Mouse (Mus musculus) c-Kit-positive CD71-positive TER-119-negative erythroid progenitor cells, embryonic 14.5 days (primary cell): ENCODE data around the gene Hoxa10.

Experiments
- DNase-seq: peaks from one replicate; pipeline ENCODE4 v3.0.0-alpha.2; 2013; ENCODE audit warnings: low read depth

The Hoxa10 gene

DNA sequence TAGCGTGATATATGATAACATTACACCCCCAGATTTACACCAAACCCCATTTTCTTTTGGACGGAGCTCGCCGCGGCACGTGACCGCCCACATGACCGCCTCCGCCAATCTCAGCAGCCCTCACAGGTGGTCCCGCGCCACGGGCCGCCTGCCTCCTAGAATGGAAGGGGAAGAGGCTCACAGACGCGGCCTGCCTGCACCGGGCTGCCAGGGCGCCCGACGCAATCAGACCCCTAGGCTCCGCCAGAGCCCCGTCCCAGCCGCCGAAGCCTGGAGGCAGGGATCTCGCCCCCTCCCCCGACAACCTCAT, 23.2 kb downstream of the Hoxa10 start:
- no peak for DNase-seq

- no peak for DNase-seq
These were observed 23.8 kb downstream of the Hoxa10 start for GRCm38 (mm10) chr6:52216691-52217458.

- no peak for DNase-seq
These were observed 24.7 kb downstream of the Hoxa10 start for GRCm38 (mm10) chr6:52215771-52216535.

DNA sequence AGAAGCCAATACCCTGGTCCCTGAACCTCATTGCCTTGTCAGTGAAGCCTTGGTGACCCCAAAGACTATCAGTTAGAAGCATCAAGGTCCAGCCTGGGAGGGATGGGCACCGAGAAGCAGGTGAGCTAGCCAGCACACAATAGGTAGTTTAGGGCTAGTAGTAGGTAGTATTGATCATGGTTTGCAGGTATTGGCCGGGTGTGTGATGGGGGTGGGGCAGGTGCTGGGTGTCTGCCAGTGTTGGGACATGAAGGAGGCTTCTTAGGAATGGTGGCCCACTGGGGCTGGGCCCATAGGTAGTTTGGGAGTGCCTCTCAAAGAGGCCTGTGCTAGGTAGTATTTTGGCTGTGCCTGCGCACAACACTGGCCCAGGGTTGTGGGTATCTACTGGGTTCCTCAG, 25.6 kb downstream of the Hoxa10 start:
- no peak for DNase-seq

DNA sequence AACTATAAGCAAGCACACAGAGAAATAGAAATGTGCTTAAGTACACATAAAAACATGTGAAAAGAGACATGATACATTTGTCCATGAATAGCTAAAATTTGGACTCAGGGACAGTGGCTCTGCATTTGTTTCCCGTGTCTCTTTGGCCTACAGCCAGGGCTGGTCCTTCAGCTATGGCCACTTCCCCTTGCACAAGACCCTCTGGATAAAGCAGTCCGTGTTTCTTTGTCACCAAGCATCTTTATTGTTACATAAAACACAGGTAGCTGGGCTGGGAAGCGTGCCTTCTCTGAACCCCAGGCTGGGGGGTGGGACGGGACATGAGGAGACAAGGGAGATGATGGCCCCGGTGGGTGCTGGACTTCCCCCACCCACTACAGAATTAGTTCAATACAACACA, 26.4 kb downstream of the Hoxa10 start:
- no peak for DNase-seq

DNA sequence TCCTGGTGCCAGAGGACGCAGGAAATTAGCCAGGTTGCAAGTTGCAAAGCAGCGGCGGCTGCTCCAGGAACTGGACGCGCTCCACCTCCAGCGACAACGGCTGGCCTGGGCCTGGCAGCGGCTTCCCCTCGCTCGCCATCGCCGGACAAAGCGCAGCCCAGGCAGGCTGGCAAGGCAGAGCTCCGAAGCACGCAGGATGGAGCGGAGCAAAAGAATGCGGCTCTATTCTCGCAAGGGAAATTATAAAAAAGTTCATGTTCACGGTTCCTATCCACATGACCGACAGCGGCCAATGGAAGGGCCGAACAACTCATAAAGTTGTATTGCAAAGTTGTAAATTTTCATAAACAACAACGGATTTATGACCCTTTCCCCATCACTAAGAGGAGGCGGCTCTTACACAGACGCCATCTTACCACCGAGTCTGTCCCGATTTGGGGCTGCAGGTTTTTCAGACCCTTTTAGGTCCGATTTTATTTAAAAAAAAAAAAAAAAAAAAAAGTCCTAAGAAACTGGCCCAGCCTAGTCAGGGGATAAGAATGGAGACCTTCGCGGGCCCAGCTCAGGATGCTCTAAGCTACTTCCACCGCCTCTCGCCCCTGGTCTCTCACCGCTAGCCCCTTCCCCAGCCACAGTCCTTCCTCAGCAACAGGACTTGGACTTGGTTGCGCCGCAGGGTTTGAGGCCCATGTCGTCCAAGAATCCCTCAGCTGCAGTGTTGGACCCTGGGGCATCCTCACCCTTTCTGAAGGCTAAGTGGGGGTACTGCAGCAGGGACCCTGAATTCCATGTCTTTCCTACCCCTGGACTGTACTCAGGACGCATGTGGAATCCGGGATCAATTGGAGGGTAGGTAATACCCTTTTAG, 27.3 kb downstream of the Hoxa10 start, which contains the start of the genes Hoxa3 and Gm28308:
Hoxa3 (minus strand) TSS at position 218 of the 868 bp plus-strand sequence.
Gm28308 (minus strand) TSS at position 221 of the 868 bp plus-strand sequence.
- DNase-seq = no peak

- no peak for DNase-seq
These were observed 28.0 kb downstream of the Hoxa10 start for GRCm38 (mm10) chr6:52212556-52213118.

- no peak for DNase-seq
These were observed 28.7 kb downstream of the Hoxa10 start for GRCm38 (mm10) chr6:52211961-52212360.

GRCm38 (mm10) chr6:52211170-52211935, 29.3 kb downstream of the Hoxa10 start:
- DNase-seq = no peak

GRCm38 (mm10) chr6:52209685-52210046, 31.0 kb downstream of the Hoxa10 start:
- no peak for DNase-seq

- no peak for DNase-seq
These were observed 31.6 kb downstream of the Hoxa10 start for GRCm38 (mm10) chr6:52208868-52209684.

GRCm38 (mm10) chr6:52208072-52208867, 32.4 kb downstream of the Hoxa10 start, which contains the start of gene Hoxa6:
Gene Hoxa6 (minus strand): TSS chr6:52208722.
- no peak for DNase-seq

DNA sequence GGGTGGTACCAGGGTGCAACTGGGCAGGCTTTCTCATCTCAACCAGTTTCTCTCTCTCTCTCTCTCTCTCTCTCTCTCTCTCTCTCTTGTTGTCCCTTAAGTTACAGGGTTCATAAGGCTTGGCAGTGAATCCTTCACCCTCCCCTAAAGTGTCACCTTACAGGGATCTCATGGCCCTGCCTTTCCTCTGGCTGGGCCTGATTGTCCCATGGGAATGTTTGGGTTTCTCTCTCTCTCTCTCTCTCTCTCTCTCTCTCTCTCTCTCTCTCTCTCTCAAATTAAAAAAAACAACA, 33.0 kb downstream of the Hoxa10 start:
- no peak for DNase-seq

DNA sequence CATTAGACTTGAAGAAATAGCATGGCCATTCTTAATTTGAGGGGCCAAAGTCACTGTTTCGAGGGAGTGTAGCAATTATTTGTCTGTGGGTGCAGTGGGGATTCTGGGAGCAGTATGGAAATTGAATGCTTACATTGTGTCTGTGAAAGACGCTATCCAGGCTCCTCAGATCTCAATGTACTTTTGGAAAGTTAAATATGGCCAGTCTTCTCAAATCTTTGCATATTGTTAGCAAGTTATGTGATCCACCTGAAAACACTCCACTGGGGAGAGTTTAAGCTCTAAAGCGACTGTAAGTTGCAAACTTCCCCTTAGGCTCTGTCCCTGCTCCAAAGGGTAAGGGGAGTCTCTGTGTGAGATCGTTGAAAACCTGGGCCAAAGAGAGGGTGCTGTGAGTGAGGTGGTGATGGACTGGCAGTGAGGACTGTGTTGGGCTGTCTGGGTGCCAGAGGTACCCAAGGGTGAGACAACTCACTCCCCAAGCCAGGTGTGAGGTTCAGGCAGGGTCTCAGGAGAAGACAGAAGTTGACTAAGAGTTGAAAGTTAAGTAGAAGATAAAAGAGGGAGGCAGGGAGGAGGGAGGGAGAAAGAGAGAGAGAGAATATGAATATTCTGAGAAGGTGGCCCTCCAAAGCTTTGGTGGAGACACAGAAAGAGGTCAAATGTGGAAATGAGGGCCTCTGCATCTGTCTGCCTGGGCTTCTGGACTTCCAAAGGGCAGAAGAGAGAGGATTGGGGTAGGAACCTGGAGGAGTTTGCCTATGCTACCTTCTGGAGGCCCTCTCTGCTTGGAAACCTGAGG, 33.6 kb downstream of the Hoxa10 start:
- no peak for DNase-seq

DNA sequence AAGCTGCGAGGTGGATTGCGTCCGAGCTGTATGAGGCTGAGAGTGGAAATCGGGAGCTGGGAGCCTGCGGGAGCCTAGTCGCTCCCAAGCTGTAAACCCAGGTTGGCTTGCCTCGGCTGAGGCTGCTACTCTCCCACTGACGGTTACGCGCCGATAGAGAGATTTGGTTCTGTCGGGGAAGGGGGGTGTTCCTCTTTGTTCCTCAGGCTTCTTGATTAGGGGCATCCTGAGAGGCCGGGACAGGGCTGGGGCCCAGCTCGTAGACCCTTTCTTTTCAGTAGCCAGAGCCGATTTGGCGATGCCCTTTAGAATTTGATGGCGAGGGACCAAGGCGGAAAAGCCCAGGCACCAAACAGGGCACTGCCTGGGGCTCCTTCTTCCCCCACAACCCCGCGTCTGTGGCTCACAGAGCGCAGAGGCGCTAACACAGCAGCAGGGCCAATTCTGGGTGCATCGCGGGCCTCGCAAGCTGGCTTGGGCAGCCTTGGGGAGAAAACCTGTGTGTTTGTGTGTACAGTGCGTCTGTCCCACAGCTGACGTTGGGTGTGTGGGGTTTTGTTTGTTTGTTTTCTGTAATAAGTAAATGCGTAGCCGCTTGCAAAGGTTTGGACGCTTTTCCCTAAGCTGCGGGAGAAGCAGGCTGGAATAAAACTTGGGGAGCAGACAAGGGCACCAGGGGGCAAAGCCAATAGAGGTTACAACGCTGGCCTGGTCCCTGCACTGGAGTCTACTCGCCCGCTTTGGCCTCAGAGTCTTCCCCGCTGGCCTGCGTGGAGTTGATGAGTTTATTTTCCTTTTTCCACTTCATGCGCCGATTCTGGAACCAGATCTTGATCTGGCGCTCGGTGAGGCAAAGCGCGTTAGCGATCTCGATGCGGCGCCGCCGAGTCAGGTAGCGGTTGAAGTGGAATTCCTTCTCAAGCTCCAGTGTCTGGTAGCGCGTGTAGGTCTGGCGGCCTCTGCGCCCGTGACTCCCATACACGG, 34.7 kb downstream of the Hoxa10 start:
- DNase-seq = no peak

DNA sequence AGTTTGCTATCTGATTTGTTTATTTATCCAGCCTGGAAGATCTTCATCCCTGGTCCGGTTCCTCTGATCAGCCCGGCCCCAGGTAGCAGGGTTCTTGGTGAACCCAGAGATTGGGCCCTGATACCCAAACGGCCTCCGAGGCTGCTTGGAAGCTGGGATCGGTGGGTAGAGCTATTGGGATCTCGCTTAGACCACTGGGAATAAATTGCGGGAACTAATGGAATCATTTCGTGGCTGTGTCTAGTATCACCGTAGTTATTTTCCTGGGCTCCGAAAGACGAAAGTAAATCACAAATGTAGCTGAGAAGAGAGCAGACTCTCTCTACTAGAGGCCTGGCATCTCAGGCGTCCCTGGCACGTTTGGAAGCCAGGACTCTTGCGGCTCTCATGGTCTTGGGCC, 35.4 kb downstream of the Hoxa10 start:
- no peak for DNase-seq

GRCm38 (mm10) chr6:52204050-52204752, 36.5 kb downstream of the Hoxa10 start, which contains the start of gene Hoxa5:
Gene Hoxa5 (minus strand): TSS chr6:52204587.
- DNase-seq = no peak
